Mouse (Mus musculus) leukemia stem cell, adult 10-12 weeks (primary cell): ENCODE results near the gene Elmsan1. TPM values are rescaled to one million over a fixed set of nuclear protein-coding genes. Genes with fewer than 3 reads are reported as not detected.

ENCODE experiments used
- polyA plus RNA-seq: library from polyadenylated mRNA; stranded (reverse); fragments of >175 nt; gene quantifications from 2 replicates; pipeline ENCODE4 v1.2.3, GENCODE M21; 2012; ENCODE audit warnings: low replicate concordance

Elmsan1 gene
- polyA plus RNA-seq = 52.1 and 104 TPM in 2 replicates

GRCm38 (mm10) chr12:84218289-84219120 lies at the start of gene Elmsan1:
Gene Elmsan1, minus strand, starts transcription at chr12:84218881.

GRCm38 (mm10) chr12:84147954-84148621 lies 70.6 kb downstream of the Elmsan1 start, which contains the start of gene Pnma1:
Gene Pnma1, minus strand, starts transcription at chr12:84148489.

GRCm38 (mm10) chr12:84114153-84114994 lies 104.3 kb downstream of the Elmsan1 start, which contains the start of gene Dnal1:
Gene Dnal1, plus strand, starts transcription at chr12:84114366.

GRCm38 (mm10) chr12:84100604-84101492 lies 117.8 kb downstream of the Elmsan1 start, which contains the start of gene Acot6:
Gene Acot6, plus strand, starts transcription at chr12:84100654.

Other genes with a start within 250 kb of the Elmsan1 start
- not detected in 2 replicates for gene Heatr4, start 234.0 kb downstream of the Elmsan1 start, polyA plus RNA-seq
- 8.2 and 14.4 TPM in 2 replicates for gene Acot2, start 231.0 kb downstream of the Elmsan1 start, polyA plus RNA-seq
- 1.5 and 2.1 TPM in 2 replicates for gene Acot1, start 209.4 kb downstream of the Elmsan1 start, polyA plus RNA-seq
- gene Acot4, start 180.5 kb downstream of the Elmsan1 start, polyA plus RNA-seq = 0.28 and 0.70 TPM in 2 replicates
- gene Gm49366, start 179.9 kb downstream of the Elmsan1 start, polyA plus RNA-seq = not detected in 2 replicates
- not detected in 2 replicates for gene Acot3, start 166.7 kb downstream of the Elmsan1 start, polyA plus RNA-seq
- gene Acot5, start 149.6 kb downstream of the Elmsan1 start, polyA plus RNA-seq = not detected in 2 replicates
- gene Acot6, start 118.2 kb downstream of the Elmsan1 start, polyA plus RNA-seq = 1.6 and 2.9 TPM in 2 replicates
- 0.16 TPM in 1 of 2 replicates, not detected in the other for gene Dnal1, start 104.5 kb downstream of the Elmsan1 start, polyA plus RNA-seq
- 0.57 and 0.73 TPM in 2 replicates for gene Pnma1, start 70.4 kb downstream of the Elmsan1 start, polyA plus RNA-seq
- gene Ptgr2, start 66.4 kb upstream of the Elmsan1 start, polyA plus RNA-seq = 1.2 and 1.5 TPM in 2 replicates
- gene Zfp410, start 98.0 kb upstream of the Elmsan1 start, polyA plus RNA-seq = 2.0 and 2.6 TPM in 2 replicates
- 4.8 and 9.2 TPM in 2 replicates for gene Coq6, start 142.8 kb upstream of the Elmsan1 start, polyA plus RNA-seq
- gene Fam161b, start 143.0 kb upstream of the Elmsan1 start, polyA plus RNA-seq = 0.49 TPM in 1 of 2 replicates, not detected in the other
- gene Entpd5, start 190.1 kb upstream of the Elmsan1 start, polyA plus RNA-seq = 1.9 and 3.7 TPM in 2 replicates
- gene Bbof1, start 190.2 kb upstream of the Elmsan1 start, polyA plus RNA-seq = 0.41 and 0.51 TPM in 2 replicates
- 9.1 and 17.8 TPM in 2 replicates for gene Rnf113a2, start 198.3 kb upstream of the Elmsan1 start, polyA plus RNA-seq
- gene Aldh6a1, start 232.1 kb upstream of the Elmsan1 start, polyA plus RNA-seq = 0.42 and 4.0 TPM in 2 replicates
- 0.36 and 1.0 TPM in 2 replicates for gene Lin52, start 232.5 kb upstream of the Elmsan1 start, polyA plus RNA-seq